Mouse (Mus musculus) cerebellum, postnatal 4 days (tissue): ENCODE data around the gene Olfr623.

ENCODE experiments used
- DNase-seq, 2 experiments: peaks; one replicate each; pipeline ENCODE4 v3.0.0; 2022; ENCODE audit warnings: low spot score in 2 of 2, mixed read lengths in 1 of 2

Olfr623 gene

DNA sequence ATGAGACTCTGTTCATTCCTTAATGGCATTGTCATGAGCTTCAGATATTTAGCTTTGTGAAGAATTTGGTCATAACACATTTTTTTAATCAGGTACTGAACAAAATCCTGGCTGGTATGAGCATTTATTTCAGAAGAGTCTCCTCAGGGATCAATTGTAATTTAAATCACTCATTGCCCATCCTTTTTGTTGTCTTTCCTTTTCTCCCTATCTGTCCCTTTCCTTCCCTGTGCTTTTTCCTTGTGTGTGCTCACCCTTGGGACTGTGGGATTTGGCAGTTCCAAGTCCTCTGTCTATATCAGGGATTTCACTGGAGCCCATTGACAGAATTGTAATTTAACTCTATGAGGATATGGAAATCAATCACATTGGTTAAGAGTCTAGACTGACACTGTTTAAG lies at the start of gene Olfr623:
TSS of gene Olfr623 (minus strand) at position 101 of the 400 bp plus-strand sequence.
- no peak for DNase-seq

DNA sequence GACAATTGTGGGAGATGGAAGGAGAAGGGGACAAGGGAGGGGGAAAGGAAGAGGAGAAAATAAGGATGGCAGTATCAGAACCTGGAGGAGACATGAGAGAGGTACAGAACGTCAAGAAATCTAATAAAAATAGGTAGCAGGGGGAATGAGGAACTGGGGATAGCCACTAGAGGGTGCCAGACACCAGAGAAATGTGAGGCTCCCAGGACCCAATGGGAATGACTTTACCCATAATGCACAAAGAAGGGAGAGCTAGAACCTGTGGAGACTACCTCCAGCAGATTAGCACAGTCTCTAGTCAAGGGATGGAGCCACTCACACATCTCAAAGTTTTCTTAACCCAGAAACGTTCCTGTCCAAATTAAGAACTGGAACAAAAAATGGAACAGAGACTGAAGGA lies 48.5 kb upstream of the Olfr623 start:
- DNase-seq = no peak

DNA sequence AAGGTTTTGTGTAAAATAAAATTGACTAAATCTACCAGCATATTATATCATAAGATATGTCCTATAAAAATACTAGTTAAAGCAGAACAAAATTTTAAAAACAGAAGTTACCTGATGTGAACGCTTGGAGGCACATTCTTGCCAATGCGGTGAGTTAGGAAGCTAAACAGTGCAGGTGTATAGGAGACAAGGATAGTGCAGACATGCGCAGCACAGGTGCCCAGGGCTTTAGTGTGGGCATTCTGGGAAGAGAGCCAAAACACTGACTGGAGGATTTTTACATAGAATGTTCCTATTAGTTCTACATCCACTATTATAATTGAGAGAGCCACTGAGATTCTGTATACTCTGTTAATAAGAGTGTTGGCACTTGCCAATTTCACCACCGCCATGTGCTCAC lies 36.0 kb upstream of the Olfr623 start:
- DNase-seq = no peak

DNA sequence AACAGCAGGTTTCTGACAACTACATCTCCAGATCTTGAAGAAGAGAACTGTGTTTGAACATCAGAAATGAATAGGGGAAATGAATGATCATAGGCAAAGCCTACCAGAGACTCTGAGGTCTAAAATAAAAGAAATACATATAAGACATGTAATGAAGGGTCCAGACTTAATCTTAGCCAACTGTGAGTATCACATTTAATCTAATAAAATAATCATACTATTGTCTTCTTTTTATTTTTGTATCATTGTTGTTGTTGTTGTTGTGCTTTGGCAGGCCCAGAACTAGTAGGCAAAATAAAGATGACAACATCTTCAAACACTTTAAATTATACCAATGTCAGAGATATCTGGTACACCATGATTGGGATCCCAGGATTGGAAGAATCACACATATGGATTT lies 18.9 kb upstream of the Olfr623 start, which contains the start of gene Olfr625-ps1:
TSS of gene Olfr625-ps1 (plus strand) at position 301 of the 400 bp plus-strand sequence.
- no peak for DNase-seq

DNA sequence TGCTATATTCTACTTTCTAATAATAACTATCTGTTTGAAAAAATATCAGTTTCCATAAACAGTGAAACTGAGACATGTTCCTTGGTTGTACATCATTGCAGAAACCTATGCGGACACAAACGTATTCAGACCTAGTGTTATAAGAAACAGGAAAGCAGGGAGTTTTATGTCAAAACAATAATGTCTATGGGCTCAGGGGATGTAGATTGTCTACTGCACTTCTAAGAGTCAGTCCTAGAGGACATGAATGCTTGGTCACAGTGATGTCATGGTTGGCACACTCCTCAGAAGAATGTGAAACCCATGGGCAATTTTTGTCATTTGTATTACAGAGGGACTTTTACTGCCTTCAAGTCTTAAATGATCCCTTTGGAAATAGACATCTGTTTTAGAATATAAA lies 7.6 kb upstream of the Olfr623 start, which contains the start of gene Olfr624:
TSS of gene Olfr624 (minus strand) at position 101 of the 400 bp plus-strand sequence.
- no peak for DNase-seq

DNA sequence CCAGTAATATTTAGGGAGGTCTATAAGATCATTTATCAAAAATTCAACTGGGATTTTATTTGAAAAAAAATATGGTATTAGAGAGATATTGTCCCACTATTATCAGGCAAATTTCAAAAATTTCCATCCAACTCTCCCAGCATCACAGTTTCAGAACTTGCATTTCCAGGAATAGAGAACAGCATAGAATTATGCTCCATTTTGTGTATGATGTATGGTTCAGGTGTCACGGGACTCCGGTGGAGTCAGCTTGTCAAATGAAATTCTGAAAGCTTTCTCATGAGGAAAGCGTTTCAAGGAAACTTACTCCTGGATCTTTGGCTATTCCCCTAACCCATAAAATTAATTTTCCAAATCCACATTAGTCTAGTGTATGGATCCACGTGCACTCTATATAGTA lies 19.4 kb downstream of the Olfr623 start:
- DNase-seq = no peak

DNA sequence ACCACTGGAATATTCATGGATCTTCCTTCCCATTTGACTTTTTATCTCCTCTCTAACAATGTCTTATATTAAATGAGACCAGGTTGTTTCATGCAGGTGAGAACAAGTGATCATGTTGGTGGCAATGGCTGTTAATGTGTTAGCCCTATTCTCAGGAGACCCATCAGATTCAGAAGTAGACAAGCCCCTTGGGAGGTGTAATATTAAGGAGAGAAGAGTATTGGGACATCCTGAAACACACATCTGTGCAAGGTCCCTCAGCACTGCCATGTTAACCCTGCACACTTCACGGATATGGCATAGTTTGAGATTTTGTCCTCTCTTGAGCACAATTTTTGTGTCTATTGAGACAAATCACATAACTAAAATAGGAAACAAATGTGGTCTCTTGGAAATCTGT lies 20.9 kb downstream of the Olfr623 start, which contains the start of gene Olfr622:
TSS of gene Olfr622 (minus strand) at position 101 of the 400 bp plus-strand sequence.
- DNase-seq = no peak

DNA sequence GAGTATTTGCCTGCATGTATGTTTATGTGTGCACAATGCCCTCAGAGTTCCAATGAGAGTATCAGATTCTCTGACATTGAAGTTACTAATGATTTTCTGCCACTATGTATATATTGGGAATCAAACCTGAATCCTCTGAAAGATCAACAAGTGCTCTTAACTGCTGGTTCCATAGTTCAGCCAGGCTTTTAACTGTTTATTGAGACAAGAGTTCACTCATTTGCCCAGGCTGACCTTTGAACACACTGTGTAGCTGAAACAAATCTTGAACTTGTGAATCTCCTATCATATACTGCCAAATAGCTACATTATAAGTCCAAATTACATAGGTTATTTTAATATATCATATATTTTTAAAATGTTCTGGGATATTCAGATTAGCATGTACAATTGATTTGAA lies 26.7 kb downstream of the Olfr623 start:
- no peak for DNase-seq

DNA sequence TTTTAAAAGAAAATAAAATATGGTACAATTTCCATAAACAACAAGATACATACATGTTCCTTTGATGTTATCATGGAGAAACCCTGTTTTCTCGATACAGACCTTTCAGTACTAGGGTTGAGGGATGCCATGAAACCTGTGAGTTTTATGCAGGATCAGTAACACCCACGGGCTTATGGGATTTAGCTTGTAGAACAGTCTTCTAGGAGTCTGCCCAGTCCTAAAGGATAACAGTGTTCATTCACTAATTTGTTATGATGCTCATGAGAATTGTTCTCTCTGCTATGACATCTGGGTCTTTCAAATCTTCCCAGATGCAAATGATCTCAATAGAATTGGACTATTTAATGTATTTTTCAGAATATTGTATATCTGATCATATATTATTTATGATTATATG lies 51.1 kb downstream of the Olfr623 start, which contains the start of gene Olfr620:
TSS of gene Olfr620 (minus strand) at position 101 of the 400 bp plus-strand sequence.
- DNase-seq = no peak
